Mouse (Mus musculus) olfactory bulb, adult 2 months (tissue): Measurements from ENCODE around the gene Nol10. TPM values are rescaled to one million over a fixed set of nuclear protein-coding genes. Genes with fewer than 3 reads are reported as not detected.

Experiments
- H3K27ac ChIP-seq: fragments of 200-500 bp; 2 replicates; pipeline ENCODE4 v1.5.1; 2012; ENCODE audit warnings: low read depth, low read length; ENCODE audit not compliant: insufficient read depth
- H3K4me1 ChIP-seq: fragments of 200-500 bp; 2 replicates; pipeline ENCODE4 v1.6.1; 2012; ENCODE audit warnings: low read length; ENCODE audit not compliant: control insufficient read depth, insufficient read depth
- H3K4me3 ChIP-seq: fragments of 200-500 bp; 2 replicates; pipeline ENCODE4 v1.5.1; 2012; ENCODE audit warnings: mild to moderate bottlenecking, low read depth, low read length, moderate library complexity; ENCODE audit not compliant: insufficient read depth
- CTCF ChIP-seq: fragments of 200-500 bp; IDR thresholded peaks from 2 replicates; pipeline ENCODE4 v1.5.1; 2012; ENCODE audit warnings: low read depth, mild to moderate bottlenecking, low read length, moderate library complexity; ENCODE audit not compliant: insufficient read depth
- POLR2A ChIP-seq: fragments of 200-500 bp; IDR thresholded peaks from 2 replicates; pipeline ENCODE4 v1.6.1; 2012; ENCODE audit warnings: mild to moderate bottlenecking, low read depth, low read length, moderate library complexity; ENCODE audit not compliant: insufficient read depth
- WGBS: fragments of 180-500 bp; shearing (Covaris S2); methylation state at CpG from one replicate; pipeline ENCODE4 v1.1.7; 2018; 5-methylcytosine and 5-hydroxymethylcytosine counted together
- polyA plus RNA-seq: library from polyadenylated mRNA; stranded (reverse); fragments of >200 nt; gene quantifications from 2 replicates; pipeline ENCODE4 v1.2.4, GENCODE M21; 2012; ENCODE audit warnings: low replicate concordance; ENCODE audit not compliant: missing spikeins, insufficient read depth, insufficient read length

The Nol10 gene
- polyA plus RNA-seq, 1 experiment = not detected

DNA sequence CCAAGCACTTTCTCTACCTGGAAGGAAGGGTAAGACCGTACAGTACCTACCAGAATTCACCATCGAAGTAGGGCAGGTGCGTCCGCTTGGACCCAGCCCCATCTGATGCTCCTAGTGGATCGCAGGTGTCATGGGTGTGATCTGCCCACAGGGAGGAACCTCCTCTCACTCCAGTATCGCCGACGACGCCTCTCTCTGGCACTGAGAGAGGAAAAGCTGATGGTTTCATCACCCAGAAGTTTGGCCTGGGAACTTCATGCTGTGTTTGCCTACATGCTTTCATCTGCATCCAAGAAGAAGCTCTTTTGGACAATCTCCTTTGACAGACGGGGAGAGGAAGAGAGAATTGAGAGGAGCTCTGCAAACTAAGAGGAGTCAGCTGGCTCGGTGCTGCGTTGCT lies 129.9 kb downstream of the Nol10 start:
- Histone ChIP-seq H3K27ac (no peak overlapping the region), H3K4me1 (no peaks in the 10 kb centered on the region), H3K4me3 (no peak overlapping the region)
- 89% methylated on average over 12 of the region's 12 CpGs for WGBS
- no peak for TF ChIP-seq POLR2A
- no peak for TF ChIP-seq CTCF

DNA sequence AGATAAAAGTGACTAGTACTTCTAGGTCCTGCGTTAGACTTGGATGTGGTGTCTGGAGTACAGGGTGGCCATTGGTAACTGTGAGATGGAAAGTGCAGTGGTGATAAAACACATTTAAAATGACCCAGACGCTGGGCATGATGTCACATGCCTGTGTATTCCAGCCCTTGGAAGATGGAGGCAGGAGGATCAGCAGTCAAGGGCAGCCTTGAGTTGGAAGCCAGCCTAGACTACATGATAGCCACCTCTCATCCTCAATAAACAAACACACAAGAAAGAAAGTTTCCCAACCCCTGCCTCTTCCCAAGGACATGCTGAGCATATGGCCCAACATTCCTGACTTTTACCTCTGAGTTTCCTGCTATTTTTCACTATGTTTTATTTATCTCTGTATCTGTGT lies 130.6 kb downstream of the Nol10 start:
- Histone ChIP-seq H3K4me3 (no peak overlapping the region), H3K4me1 (no peaks in the 10 kb centered on the region), H3K27ac (no peak overlapping the region)
- no peak for TF ChIP-seq POLR2A
- TF ChIP-seq CTCF = no peak
- 96% methylated on average over 2 of the region's 2 CpGs for WGBS

Other genes starting within 250 kb of the Nol10 start
- gene Kcnf1, start 171.6 kb upstream of the Nol10 start, polyA plus RNA-seq = 128 TPM in 1 of 2 replicates, not detected in the other
- gene Pdia6, start 81.9 kb upstream of the Nol10 start, polyA plus RNA-seq = not detected in 2 replicates
- gene Atp6v1c2, start 19.1 kb upstream of the Nol10 start, polyA plus RNA-seq = not detected in 2 replicates
- gene Odc1, start 196.3 kb downstream of the Nol10 start, polyA plus RNA-seq = not detected in 2 replicates